Mouse (Mus musculus) forebrain, embryonic 11.5 days (tissue): ENCODE results near the gene Srarp. TPM values are rescaled to one million over a fixed set of nuclear protein-coding genes. Genes with fewer than 3 reads are reported as not detected.

Source experiments
- ATAC-seq: fragments of 200-750 bp; cut with Nextera tagmentation; replicated peaks from 2 replicates; pipeline ENCODE4 v1.8.0; 2017; ENCODE audit warnings: moderate TSS enrichment; ENCODE audit not compliant: low FRiP score
- DNase-seq: peaks from one replicate; pipeline ENCODE4 v3.0.0-alpha.2; 2017; ENCODE audit warnings: low spot score
- H3K27ac ChIP-seq: fragments of 300-500 bp; sonication (generic); 2 replicates; pipeline ENCODE4 v1.5.1; 2014; ENCODE audit warnings: low read depth, low read length
- H3K27me3 ChIP-seq: fragments of 300-500 bp; sonication (generic); 2 replicates; pipeline ENCODE4 v1.6.1; 2014; ENCODE audit warnings: mild to moderate bottlenecking, low read length, mixed read lengths; ENCODE audit not compliant: control insufficient read depth, insufficient read depth
- H3K36me3 ChIP-seq: fragments of 300-500 bp; sonication (generic); 2 replicates; pipeline ENCODE4 v1.6.1; 2014; ENCODE audit warnings: mild to moderate bottlenecking, low read length, moderate library complexity, mixed read lengths; ENCODE audit not compliant: control insufficient read depth, insufficient read depth
- H3K4me1 ChIP-seq: fragments of 300-500 bp; sonication (generic); replicated peaks from 2 replicates; pipeline ENCODE4 v1.6.1; 2014; ENCODE audit warnings: low read length, mixed read lengths; ENCODE audit not compliant: control insufficient read depth, insufficient read depth
- H3K4me2 ChIP-seq: fragments of 300-500 bp; sonication (generic); 2 replicates; pipeline ENCODE4 v1.6.1; 2014; ENCODE audit warnings: low read depth, mild to moderate bottlenecking, low read length, moderate library complexity, mixed read lengths; ENCODE audit not compliant: severe bottlenecking
- H3K4me3 ChIP-seq: fragments of 300-500 bp; sonication (generic); 2 replicates; pipeline ENCODE4 v1.5.1; 2014; ENCODE audit warnings: low read depth, low read length
- H3K9ac ChIP-seq: fragments of 300-500 bp; sonication (generic); 2 replicates; pipeline ENCODE4 v1.6.1; 2014; ENCODE audit warnings: low read length
- H3K9me3 ChIP-seq: fragments of 300-500 bp; sonication (generic); 2 replicates; pipeline ENCODE4 v1.6.1; 2016; ENCODE audit warnings: low read length, mixed read lengths; ENCODE audit not compliant: control insufficient read depth
- WGBS: fragments of 180-500 bp; shearing (Covaris S2); extraction: QIAGEN DNeasy Blood & Tissue Kit; methylation state at CpG from one replicate; pipeline ENCODE4 v1.1.7; 2014; 5-methylcytosine and 5-hydroxymethylcytosine counted together
- polyA plus RNA-seq: library from polyadenylated mRNA; unstranded; fragments of >200 nt; fragmentation: Nextera tagmentation; extraction: Ambion mirVana; gene quantifications from 2 replicates; pipeline ENCODE4 v1.2.1, GENCODE M21; 2014

Gene Srarp
- polyA plus RNA-seq: not detected in 2 replicates

- 95% methylated on average over 1 of the region's 1 CpGs for WGBS
- no peak within 1 kb of the TSS for H3K9ac ChIP-seq
Observed at GRCm38 (mm10) chr4:141435974-141436373, at the start of gene Srarp. Gene Srarp, minus strand, starts transcription at chr4:141436105.

GRCm38 (mm10) chr4:141484071-141484470 is 48.2 kb upstream of the Srarp start:
- H3K4me1 ChIP-seq: no peaks in the 10 kb centered on the region
- H3K36me3 ChIP-seq: peaks cover 23% of the 10 kb centered on the region
- H3K9ac ChIP-seq: no peak overlapping the region
- no peak overlapping the region for H3K4me2 ChIP-seq
- H3K27ac ChIP-seq: no peak overlapping the region
- DNase-seq (no peak), ATAC-seq (no peak)
- WGBS: 89% methylated on average over 11 of the region's 11 CpGs
- H3K9me3 ChIP-seq: no peaks in the 10 kb centered on the region
- no peak overlapping the region for H3K4me3 ChIP-seq
- H3K27me3 ChIP-seq: no peaks in the 10 kb centered on the region

More at GRCm38 (mm10) chr4:141435974-141436373, at the start of gene Srarp:
- H3K9me3 ChIP-seq: no peaks in the 10 kb centered on the region
- H3K4me3 ChIP-seq: no peak within 1 kb of the TSS
- no peaks in the 10 kb centered on the region for H3K4me1 ChIP-seq
- no peak within 1 kb of the TSS for H3K4me2 ChIP-seq
- H3K36me3 ChIP-seq: no peaks in the 10 kb centered on the region
- ATAC-seq (no peak), DNase-seq (no peak)
- no peaks in the 10 kb centered on the region for H3K27me3 ChIP-seq
- H3K27ac ChIP-seq: no peak within 1 kb of the TSS

- no peaks in the 10 kb centered on the region for H3K27me3 ChIP-seq
- DNase-seq: no peak
- 93% methylated on average over 8 of the region's 8 CpGs for WGBS
- H3K9me3 ChIP-seq: no peaks in the 10 kb centered on the region
- H3K4me1 ChIP-seq: no peaks in the 10 kb centered on the region
- peaks cover 27% of the 10 kb centered on the region for H3K36me3 ChIP-seq
- H3K4me3 ChIP-seq: no peak overlapping the region
- no peak for ATAC-seq
- no peak overlapping the region for H3K9ac ChIP-seq
- no peak overlapping the region for H3K27ac ChIP-seq
- H3K4me2 ChIP-seq: no peak overlapping the region
Observed at GRCm38 (mm10) chr4:141479411-141479810, 43.5 kb upstream of the Srarp start.

DNA sequence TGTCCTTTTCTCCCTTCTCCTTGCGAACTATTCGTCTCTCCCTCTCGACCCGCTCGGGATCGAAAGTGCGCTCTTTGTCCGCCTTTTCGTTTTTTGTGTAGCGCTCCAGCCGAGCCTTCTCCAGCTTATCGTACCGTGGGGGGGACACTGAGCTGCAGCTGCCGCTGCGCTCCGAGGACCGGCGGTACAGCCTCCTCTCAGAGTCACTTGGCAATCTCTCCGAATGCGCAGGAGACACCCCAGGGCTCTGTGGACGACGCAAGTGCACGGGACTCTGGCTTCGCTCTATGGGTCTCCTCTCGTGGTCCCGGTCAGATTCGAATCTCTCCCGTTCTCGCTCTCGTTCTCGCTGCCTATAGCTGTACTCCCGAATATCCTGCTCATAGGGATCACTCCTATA is 42.9 kb upstream of the Srarp start:
- Histone ChIP-seq H3K36me3 (peaks cover 23% of the 10 kb centered on the region), H3K4me3 (no peak overlapping the region), H3K27ac (no peak overlapping the region), H3K4me1 (no peaks in the 10 kb centered on the region), H3K27me3 (no peaks in the 10 kb centered on the region), H3K9ac (no peak overlapping the region), H3K4me2 (no peak overlapping the region), H3K9me3 (no peaks in the 10 kb centered on the region)
- ATAC-seq (no peak), DNase-seq (no peak)
- 95% methylated on average over 32 of the region's 32 CpGs for WGBS

GRCm38 (mm10) chr4:141478225-141478624 is 42.3 kb upstream of the Srarp start:
- no peaks in the 10 kb centered on the region for H3K4me1 ChIP-seq
- H3K4me3 ChIP-seq: no peak overlapping the region
- ATAC-seq: no peak
- WGBS: 94% methylated on average over 23 of the region's 23 CpGs
- H3K9ac ChIP-seq: no peak overlapping the region
- H3K9me3 ChIP-seq: no peaks in the 10 kb centered on the region
- peaks cover 23% of the 10 kb centered on the region for H3K36me3 ChIP-seq
- no peaks in the 10 kb centered on the region for H3K27me3 ChIP-seq
- DNase-seq: no peak
- H3K27ac ChIP-seq: no peak overlapping the region
- no peak overlapping the region for H3K4me2 ChIP-seq

DNA sequence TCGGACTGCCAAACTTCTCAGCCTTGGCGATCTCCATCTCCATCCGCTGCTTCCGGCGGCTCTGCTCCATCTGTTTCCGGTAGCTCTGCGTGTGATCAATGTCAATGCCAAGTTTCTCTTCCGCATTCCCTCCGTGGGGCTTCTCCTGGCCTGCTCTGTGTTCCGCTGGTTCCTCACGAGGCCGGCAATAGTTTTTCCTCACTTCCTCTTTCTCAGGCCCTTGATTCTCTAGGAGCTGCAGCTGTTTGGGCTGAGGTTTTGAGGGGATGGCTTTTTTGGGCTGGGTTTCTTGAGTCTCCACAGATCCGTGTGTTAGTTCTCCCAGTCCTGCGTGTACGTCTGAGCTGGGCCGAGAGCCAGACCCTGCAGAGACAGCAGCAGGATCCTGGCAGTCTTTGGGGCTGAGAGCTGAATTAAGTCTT is 41.8 kb upstream of the Srarp start:
- Histone ChIP-seq H3K9ac (no peak overlapping the region), H3K27ac (no peak overlapping the region), H3K9me3 (no peaks in the 10 kb centered on the region), H3K4me2 (no peak overlapping the region), H3K27me3 (no peaks in the 10 kb centered on the region), H3K36me3 (peaks cover 25% of the 10 kb centered on the region), H3K4me1 (no peaks in the 10 kb centered on the region), H3K4me3 (no peak overlapping the region)
- 94% methylated on average over 16 of the region's 16 CpGs for WGBS
- DNase-seq (no peak), ATAC-seq (no peak)

- DNase-seq: no peak
- Histone ChIP-seq H3K36me3 (peaks cover 31% of the 10 kb centered on the region), H3K4me1 (no peaks in the 10 kb centered on the region), H3K27ac (no peak overlapping the region), H3K9ac (no peak overlapping the region), H3K27me3 (no peaks in the 10 kb centered on the region), H3K4me3 (no peak overlapping the region), H3K9me3 (no peaks in the 10 kb centered on the region), H3K4me2 (no peak overlapping the region)
- no peak for ATAC-seq
- WGBS: 91% methylated on average over 19 of the region's 19 CpGs
Observed at GRCm38 (mm10) chr4:141474431-141474830, 38.5 kb upstream of the Srarp start.

DNA sequence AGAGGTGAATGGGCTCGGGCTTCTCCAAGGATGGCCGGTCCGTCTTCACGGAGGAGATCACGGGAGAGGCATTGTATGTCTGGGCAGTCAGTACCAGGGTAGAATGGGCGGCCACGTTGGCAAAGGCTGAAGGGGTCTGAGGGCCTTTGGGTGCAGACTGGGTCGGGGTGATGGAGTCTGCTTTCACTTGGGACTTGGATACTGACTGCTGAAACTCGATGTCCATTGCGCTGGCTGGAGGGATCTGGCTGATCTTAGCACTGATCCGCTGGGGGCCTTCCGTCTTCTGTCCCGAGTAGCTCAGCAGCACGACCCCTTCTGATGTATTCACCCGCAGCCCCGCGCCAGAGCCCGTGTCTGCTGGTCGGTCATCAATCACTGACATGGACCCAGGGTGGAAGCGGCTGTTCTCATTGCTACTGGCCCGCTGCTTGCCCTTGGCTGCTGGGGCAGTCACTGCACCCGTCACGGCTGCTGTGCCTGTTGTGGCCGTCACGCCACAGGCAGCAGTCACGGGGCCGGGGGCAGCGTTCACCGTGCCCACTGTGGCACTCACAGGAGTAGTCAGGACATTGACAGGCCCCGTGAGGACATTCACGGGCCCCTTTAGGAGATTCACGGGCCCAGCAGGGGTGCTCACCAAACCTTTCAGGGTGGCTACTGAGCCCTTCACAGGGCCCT is 36.9 kb upstream of the Srarp start:
- H3K4me3 ChIP-seq: no peak overlapping the region
- no peak overlapping the region for H3K9ac ChIP-seq
- no peaks in the 10 kb centered on the region for H3K27me3 ChIP-seq
- no peaks in the 10 kb centered on the region for H3K4me1 ChIP-seq
- ATAC-seq (no peak), DNase-seq (no peak)
- peaks cover 23% of the 10 kb centered on the region for H3K36me3 ChIP-seq
- no peak overlapping the region for H3K27ac ChIP-seq
- no peaks in the 10 kb centered on the region for H3K9me3 ChIP-seq
- H3K4me2 ChIP-seq: no peak overlapping the region
- WGBS: 94% methylated on average over 32 of the region's 32 CpGs

- WGBS: 96% methylated on average over 16 of the region's 16 CpGs
- peaks cover 23% of the 10 kb centered on the region for H3K36me3 ChIP-seq
- no peak overlapping the region for H3K4me2 ChIP-seq
- H3K27ac ChIP-seq: no peak overlapping the region
- DNase-seq (no peak), ATAC-seq (no peak)
- H3K4me1 ChIP-seq: no peaks in the 10 kb centered on the region
- no peaks in the 10 kb centered on the region for H3K27me3 ChIP-seq
- no peaks in the 10 kb centered on the region for H3K9me3 ChIP-seq
- no peak overlapping the region for H3K9ac ChIP-seq
- no peak overlapping the region for H3K4me3 ChIP-seq
Observed at GRCm38 (mm10) chr4:141471491-141471890, 35.6 kb upstream of the Srarp start.
